Mouse (Mus musculus) G1E (cell line): ENCODE data around the gene Acsm5. TPM values are rescaled to one million over a fixed set of nuclear protein-coding genes. Genes with fewer than 3 reads are reported as not detected.

ENCODE experiments used
- ATAC-seq: 2 replicates; pipeline ENCODE4 v1.8.0; 2016; ENCODE audit warnings: mild to moderate bottlenecking; ENCODE audit not compliant: insufficient number of reproducible peaks, poor library complexity, low FRiP score, severe bottlenecking; ENCODE audit errors: extremely low read depth
- DNase-seq: peaks from one replicate; pipeline ENCODE4 v3.0.0; 2012; ENCODE audit warnings: low spot score
- H3K27me3 ChIP-seq: 2 replicates; pipeline ENCODE4 v1.6.1; 2012; ENCODE audit warnings: mild to moderate bottlenecking, low read length, inconsistent platforms; ENCODE audit not compliant: insufficient read depth
- H3K36me3 ChIP-seq: replicated peaks from 2 replicates; pipeline ENCODE3; 2012; ENCODE audit warnings: mild to moderate bottlenecking, inconsistent platforms
- H3K4me1 ChIP-seq: 2 replicates; pipeline ENCODE4 v1.6.1; 2012; ENCODE audit warnings: low read depth, low read length, inconsistent platforms, mixed read lengths; ENCODE audit not compliant: insufficient read depth
- H3K4me3 ChIP-seq: 2 replicates; pipeline ENCODE4 v1.5.1; 2012; ENCODE audit warnings: low read depth, mild to moderate bottlenecking, inconsistent platforms, low read length, moderate library complexity, mixed read lengths
- H3K9me3 ChIP-seq: replicated peaks from 2 replicates; pipeline ENCODE4 v1.6.1; 2012; ENCODE audit warnings: inconsistent platforms
- CTCF ChIP-seq: IDR thresholded peaks from 2 replicates; pipeline ENCODE4 v1.5.1; 2012; ENCODE audit warnings: low read depth, low read length, inconsistent platforms, mixed read lengths
- GATA1 ChIP-seq: IDR thresholded peaks from 2 replicates; pipeline ENCODE4 v1.6.1; 2012; ENCODE audit warnings: borderline replicate concordance, low read length, inconsistent platforms, mixed read lengths
- GATA2 ChIP-seq: IDR thresholded peaks from 2 replicates; pipeline ENCODE4 v1.6.1; 2012; ENCODE audit warnings: low read depth, low read length, inconsistent platforms, borderline replicate concordance
- POLR2AphosphoS5 ChIP-seq: IDR thresholded peaks from 2 replicates; pipeline ENCODE4 v1.6.1; 2012; ENCODE audit warnings: low read depth, low read length, inconsistent platforms; ENCODE audit not compliant: insufficient replicate concordance
- TAL1 ChIP-seq: conservative IDR thresholded peaks from 2 replicates; pipeline ENCODE4 v1.6.1; 2012; ENCODE audit warnings: low read depth, low read length, inconsistent platforms, mixed read lengths
- polyA plus RNA-seq: library from polyadenylated mRNA; stranded (reverse); fragments of >175 nt; gene quantifications from 2 replicates; pipeline ENCODE4 v1.2.3, GENCODE M21; 2012
- total RNA-seq, 2 experiments: library from RNA; stranded (forward) in 1 of 2; stranded (reverse) in 1 of 2; fragments of 200-1000 nt in 1 of 2; fragments of >200 nt in 1 of 2; fragmentation: Nextera tagmentation in 1 of 2; gene quantifications; 2 replicates each; pipeline ENCODE4 v1.2.3; 2014 to 2017

Acsm5 gene
- total and polyA plus RNA-seq, 3 experiments = 0.11 TPM; not detected in 2

DNA sequence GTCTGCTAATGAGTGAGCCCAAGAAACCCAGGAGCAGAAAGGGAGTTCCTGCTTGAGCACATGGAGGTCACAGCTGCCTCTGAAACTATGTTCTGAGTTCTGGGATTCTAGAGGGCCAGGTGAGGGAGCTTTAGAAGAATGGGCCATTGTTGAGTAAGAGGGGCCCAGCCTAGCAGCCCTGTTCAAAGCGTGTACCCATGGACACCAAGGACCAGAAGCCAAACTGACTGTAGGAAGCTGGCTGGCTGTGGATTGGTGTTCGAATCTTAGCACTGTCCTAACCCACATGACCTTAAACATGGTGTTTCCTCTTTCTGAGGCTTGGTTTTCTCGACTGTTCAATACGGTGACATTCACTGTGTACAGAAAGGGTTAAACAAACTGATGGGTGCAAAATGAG is 4.1 kb downstream of the Acsm5 start, which contains the start of gene Pdilt:
Gene Pdilt, minus strand, starts transcription at position 101 of the 400 bp plus-strand sequence.
- Histone ChIP-seq H3K4me1 (no peaks in the 10 kb centered on the region), H3K27me3 (no peaks in the 10 kb centered on the region), H3K9me3 (no peaks in the 10 kb centered on the region), H3K4me3 (no peak within 1 kb of the TSS), H3K36me3 (no peaks in the 10 kb centered on the region)
- ATAC-seq = no peak
- TF ChIP-seq TAL1 (no peak), CTCF (no peak), GATA2 (no peak), GATA1 (no peak), POLR2AphosphoS5 (no peak)
- DNase-seq = no peak

GRCm38 (mm10) chr7:119525881-119526281 is 6.6 kb downstream of the Acsm5 start:
- Histone ChIP-seq H3K27me3 (no peaks in the 10 kb centered on the region), H3K36me3 (no peaks in the 10 kb centered on the region), H3K4me3 (no peak overlapping the region), H3K4me1 (no peaks in the 10 kb centered on the region), H3K9me3 (no peaks in the 10 kb centered on the region)
- ATAC-seq (no peak), DNase-seq (no peak)
- TF ChIP-seq GATA1 (no peak), GATA2 (no peak), CTCF (no peak), TAL1 (no peak), POLR2AphosphoS5 (no peak)

DNA sequence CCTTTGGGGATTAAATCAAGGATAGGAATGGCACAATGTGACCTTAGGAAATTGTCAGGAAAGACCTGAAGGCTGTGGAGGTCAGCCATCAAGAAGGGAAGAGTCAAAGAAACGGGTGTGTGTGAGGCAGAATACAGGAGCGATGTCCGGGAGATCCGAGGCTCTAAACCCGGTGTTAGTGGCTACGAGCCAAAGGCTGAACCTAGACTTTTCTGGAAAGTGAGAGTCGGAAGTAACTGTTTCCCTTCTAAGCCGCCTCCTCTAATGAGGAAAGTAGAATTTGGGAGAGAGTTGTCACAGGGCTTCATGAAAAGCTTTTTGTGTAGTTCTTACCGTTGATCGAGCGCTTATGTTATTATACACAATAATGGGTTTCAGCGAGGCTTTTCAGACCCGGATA is 7.2 kb downstream of the Acsm5 start:
- ATAC-seq (no peak), DNase-seq (no peak)
- Histone ChIP-seq H3K27me3 (no peaks in the 10 kb centered on the region), H3K4me3 (no peak overlapping the region), H3K36me3 (no peaks in the 10 kb centered on the region), H3K9me3 (no peaks in the 10 kb centered on the region), H3K4me1 (no peaks in the 10 kb centered on the region)
- TF ChIP-seq TAL1 (no peak), GATA1 (no peak), CTCF (no peak), GATA2 (no peak), POLR2AphosphoS5 (no peak)

DNA sequence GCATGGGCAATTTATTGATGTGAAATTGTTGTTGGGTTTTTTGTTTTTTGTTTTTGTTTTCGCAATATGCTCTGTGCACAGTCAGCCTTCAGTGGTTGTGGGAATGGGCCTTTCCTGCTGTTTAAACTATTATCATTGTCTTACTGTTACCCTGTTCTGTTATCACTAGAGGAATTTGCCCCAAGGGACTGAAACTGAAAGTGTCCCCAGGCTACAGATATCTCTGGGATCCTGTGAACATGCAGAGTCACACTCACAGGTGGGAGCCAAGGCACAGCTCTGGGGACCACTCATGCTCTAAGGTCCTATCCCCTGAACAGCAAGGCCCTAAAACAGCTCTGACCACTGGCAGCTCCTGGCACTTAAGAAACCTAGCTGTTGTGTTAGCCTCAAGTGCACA is 7.9 kb downstream of the Acsm5 start:
- H3K4me3 ChIP-seq = no peak overlapping the region
- H3K27me3 ChIP-seq = no peaks in the 10 kb centered on the region
- no peaks in the 10 kb centered on the region for H3K36me3 ChIP-seq
- no peaks in the 10 kb centered on the region for H3K9me3 ChIP-seq
- TF ChIP-seq GATA1 (no peak), POLR2AphosphoS5 (no peak), GATA2 (no peak), TAL1 (no peak), CTCF (no peak)
- ATAC-seq = no peak
- no peak for DNase-seq
- no peaks in the 10 kb centered on the region for H3K4me1 ChIP-seq

DNA sequence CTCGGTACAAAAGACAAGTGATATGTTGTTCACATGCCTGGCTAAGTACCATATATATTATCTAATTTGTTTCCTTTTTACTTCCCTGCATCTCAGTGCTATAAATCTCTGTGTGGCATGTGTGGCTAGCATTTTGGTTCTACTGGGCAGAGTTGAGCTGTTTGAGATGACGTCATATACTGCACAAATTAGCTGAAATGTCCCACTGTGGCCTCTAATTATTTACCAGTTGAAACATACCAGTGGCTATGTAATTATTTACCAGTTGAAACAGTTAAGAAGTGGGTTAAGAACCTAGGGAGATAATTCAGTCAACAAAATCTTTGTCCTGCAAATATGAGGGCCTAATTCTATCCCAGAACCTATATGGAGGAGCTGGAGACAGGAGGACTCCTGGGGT is 8.3 kb downstream of the Acsm5 start:
- DNase-seq (no peak), ATAC-seq (no peak)
- no peaks in the 10 kb centered on the region for H3K9me3 ChIP-seq
- H3K36me3 ChIP-seq = no peaks in the 10 kb centered on the region
- no peak overlapping the region for H3K4me3 ChIP-seq
- TF ChIP-seq CTCF (no peak), GATA2 (no peak), TAL1 (no peak), POLR2AphosphoS5 (no peak)
- H3K27me3 ChIP-seq = no peaks in the 10 kb centered on the region
- no peaks in the 10 kb centered on the region for H3K4me1 ChIP-seq

DNA sequence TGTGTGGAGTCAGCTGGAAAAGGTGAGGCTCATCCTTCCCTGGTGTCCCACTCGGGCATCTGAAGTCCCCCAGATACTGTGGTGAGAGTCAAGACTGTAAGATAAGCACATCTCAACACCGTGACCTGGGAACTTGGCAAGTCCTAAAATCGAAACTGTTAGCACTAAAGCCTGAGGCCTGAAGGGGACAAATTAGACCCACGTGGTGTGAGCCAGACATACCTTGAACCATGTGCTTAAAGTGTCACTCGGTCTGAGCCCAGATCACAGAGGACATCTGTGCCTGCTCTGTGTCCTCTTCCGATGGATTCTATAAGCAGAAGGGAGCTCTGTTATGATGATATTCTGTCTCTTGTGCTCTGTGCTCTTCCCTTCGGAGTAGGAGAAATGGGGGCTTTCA is 9.4 kb downstream of the Acsm5 start:
- Histone ChIP-seq H3K4me3 (no peak overlapping the region), H3K4me1 (no peaks in the 10 kb centered on the region), H3K9me3 (no peaks in the 10 kb centered on the region), H3K27me3 (no peaks in the 10 kb centered on the region), H3K36me3 (no peaks in the 10 kb centered on the region)
- DNase-seq (no peak), ATAC-seq (no peak)
- TF ChIP-seq CTCF = no peak
- TF ChIP-seq TAL1 = no peak
- no peak for TF ChIP-seq POLR2AphosphoS5
- TF ChIP-seq GATA1 = no peak
- no peak for TF ChIP-seq GATA2

- H3K9me3 ChIP-seq = peaks cover 4% of the 10 kb centered on the region; the same call in 1 of the 2 replicates
- ATAC-seq (no peak), DNase-seq (no peak)
- H3K4me3 ChIP-seq = no peak overlapping the region
- H3K36me3 ChIP-seq = no peaks in the 10 kb centered on the region
- no peaks in the 10 kb centered on the region for H3K4me1 ChIP-seq
- H3K27me3 ChIP-seq = no peaks in the 10 kb centered on the region
- TF ChIP-seq GATA1 (no peak), CTCF (no peak), TAL1 (no peak), GATA2 (no peak), POLR2AphosphoS5 (no peak)
These were observed 13.7 kb downstream of the Acsm5 start for GRCm38 (mm10) chr7:119532924-119533323.
